Mouse (Mus musculus): ENCODE measurements at regions not wholly inside any gene's neighbourhood (a gene's known extent, or its start where the extent isn't known, plus 50 kb on each side); places are given as distances from the start of the nearest gene placed in this dataset.

- TF ChIP-seq POLR2A (IDR thresholded peaks at IDR 0.05; ENCODE audit: borderline replicate concordance, extremely low read depth, insufficient read depth, insufficient read length, poor library complexity, severe bottlenecking) (no peak), CTCF (IDR thresholded peaks at IDR 0.05; ENCODE audit: borderline replicate concordance, extremely low read depth, insufficient read depth, insufficient read length) (no peak)
Measured at GRCm38 (mm10) chr12:27670190-27670589, 327.8 kb upstream of the Sox11 start.
